Mouse (Mus musculus) liver, embryonic 14.5 days (tissue): ENCODE measurements around the gene Nrap. TPM values are rescaled to one million over a fixed set of nuclear protein-coding genes. Genes with fewer than 3 reads are reported as not detected.

Experiments
- ATAC-seq: fragments of 200-750 bp; cut with Nextera tagmentation; 2 replicates; pipeline ENCODE4 v1.8.0; 2017; ENCODE audit warnings: moderate number of reproducible peaks, mild to moderate bottlenecking, moderate library complexity; ENCODE audit not compliant: insufficient read depth
- DNase-seq, 3 experiments: peaks; one replicate each; pipeline ENCODE4 v3.0.0-alpha.2; 2012 to 2013; ENCODE audit warnings: low read depth in 3 of 3, low spot score in 3 of 3
- H3K27ac ChIP-seq: fragments of 300-500 bp; sonication (generic); 2 replicates; pipeline ENCODE4 v1.5.1; 2014; ENCODE audit warnings: moderate library complexity, mild to moderate bottlenecking, control low read depth, inconsistent platforms
- H3K27me3 ChIP-seq: fragments of 300-500 bp; sonication (generic); 2 replicates; pipeline ENCODE4 v1.6.1; 2014; ENCODE audit warnings: mild to moderate bottlenecking, low read length, moderate library complexity; ENCODE audit not compliant: control insufficient read depth, insufficient read depth
- H3K36me3 ChIP-seq: fragments of 300-500 bp; sonication (generic); replicated peaks from 2 replicates; pipeline ENCODE4 v1.6.1; 2014; ENCODE audit warnings: low read depth; ENCODE audit not compliant: control insufficient read depth, insufficient read depth
- H3K4me1 ChIP-seq, 2 experiments: fragments of 200-500 bp in 1 of 2; fragments of 300-500 bp in 1 of 2; sonication (generic) in 1 of 2; replicated peaks; 2 replicates each; pipeline ENCODE4 v1.6.1; 2012 to 2014; ENCODE audit warnings: antibody characterized with exemption in 1 of 2, inconsistent platforms in 1 of 2, low read length in 1 of 2; ENCODE audit not compliant: control insufficient read depth in 2 of 2, insufficient read depth in 2 of 2
- H3K4me2 ChIP-seq: fragments of 300-500 bp; sonication (generic); 2 replicates; pipeline ENCODE4 v1.6.1; 2014; ENCODE audit warnings: low read depth, mild to moderate bottlenecking, control low read depth, moderate library complexity
- H3K4me3 ChIP-seq, 2 experiments: fragments of 200-500 bp in 1 of 2; fragments of 300-500 bp in 1 of 2; sonication (generic) in 1 of 2; 2 replicates each; pipeline ENCODE4 v1.5.1; 2012 to 2014; ENCODE audit warnings: low read depth in 2 of 2, low read length in 2 of 2, mild to moderate bottlenecking in 2 of 2, control low read depth in 1 of 2, inconsistent platforms in 1 of 2, moderate library complexity in 1 of 2; ENCODE audit not compliant: insufficient read depth in 1 of 2
- H3K9ac ChIP-seq: fragments of 300-500 bp; sonication (generic); replicated peaks from 2 replicates; pipeline ENCODE4 v1.6.1; 2014; ENCODE audit warnings: mild to moderate bottlenecking, control low read depth, moderate library complexity
- H3K9me3 ChIP-seq: fragments of 300-500 bp; sonication (generic); 2 replicates; pipeline ENCODE4 v1.6.1; 2016; ENCODE audit warnings: low read length, mixed read lengths; ENCODE audit not compliant: control insufficient read depth
- CTCF ChIP-seq: IDR thresholded peaks from 2 replicates; pipeline ENCODE4 v1.5.1; 2016; ENCODE audit warnings: antibody characterized with exemption, low read depth, control low read depth
- EP300 ChIP-seq: IDR thresholded peaks from 2 replicates; pipeline ENCODE4 v1.6.1; 2016; ENCODE audit warnings: antibody characterized with exemption, low read depth
- WGBS: fragments of 180-500 bp; shearing (Covaris S2); extraction: QIAGEN DNeasy Blood & Tissue Kit; methylation state at CpG from one replicate; pipeline ENCODE4 v1.1.7; 2014; ENCODE audit not compliant: insufficient replicate concordance; 5-methylcytosine and 5-hydroxymethylcytosine counted together
- polyA plus RNA-seq, 2 experiments: library from polyadenylated mRNA; depleted of rRNA in 1 of 2; stranded (reverse) in 1 of 2; unstranded in 1 of 2; fragments of >200 nt; fragmentation: Nextera tagmentation in 1 of 2; extraction: Ambion mirVana in 1 of 2; gene quantifications; 2 replicates each; pipeline versions ENCODE4 v1.2.1 to v1.2.3; 2012 to 2014

The Nrap gene
- polyA plus RNA-seq, 2 experiments: 0.05 to 0.10 TPM

DNA sequence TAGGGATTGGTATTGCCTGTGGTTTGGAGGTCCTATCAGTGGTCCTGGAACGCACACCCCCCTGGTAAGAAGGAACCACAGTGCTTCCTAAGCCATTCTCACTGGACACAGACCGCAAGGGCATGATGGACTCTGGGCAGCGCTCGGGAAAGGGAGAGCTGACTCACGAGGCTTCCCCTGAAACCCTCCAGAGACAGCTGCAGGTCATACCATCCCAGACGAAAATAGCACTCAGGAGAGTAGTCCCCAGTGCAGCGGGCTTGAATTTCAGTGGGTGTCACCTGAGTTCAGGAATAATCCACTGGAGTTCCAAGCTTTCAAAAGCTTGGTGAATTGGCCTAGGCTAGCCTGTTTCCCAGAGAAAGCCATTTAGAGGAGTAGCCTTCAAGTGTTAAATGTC, 16.7 kb upstream of the Nrap start:
- Histone ChIP-seq H3K27me3 (no peaks in the 10 kb centered on the region), H3K4me2 (no peak overlapping the region), H3K36me3 (peaks cover 3% of the 10 kb centered on the region), H3K9ac (no peak overlapping the region), H3K9me3 (no peaks in the 10 kb centered on the region), H3K4me3 (no peak overlapping the region), H3K27ac (no peak overlapping the region), H3K4me1 (no peaks in the 10 kb centered on the region)
- DNase-seq: no peak
- 83% methylated on average over 7 of the region's 7 CpGs for WGBS
- TF ChIP-seq EP300 (no peak), CTCF (no peak)
- ATAC-seq: no peak

- Histone ChIP-seq H3K4me3 (no peak overlapping the region), H3K9ac (no peak overlapping the region), H3K4me2 (no peak overlapping the region), H3K9me3 (no peaks in the 10 kb centered on the region), H3K27me3 (no peaks in the 10 kb centered on the region), H3K36me3 (peaks cover 3% of the 10 kb centered on the region), H3K27ac (no peak overlapping the region), H3K4me1 (no peaks in the 10 kb centered on the region)
- DNase-seq (no peak), ATAC-seq (no peak)
- 87% methylated on average over 4 of the region's 4 CpGs for WGBS
- TF ChIP-seq EP300 (no peak), CTCF (no peak)
Measured at GRCm38 (mm10) chr19:56405824-56406223, 16.0 kb upstream of the Nrap start.

- ATAC-seq (no peak), DNase-seq (no peak)
- H3K4me1 ChIP-seq: peaks cover 9 to 11% of the 10 kb centered on the region in 2 experiments
- TF ChIP-seq CTCF (no peak), EP300 (no peak)
- no peaks in the 10 kb centered on the region for H3K27me3 ChIP-seq
- no peak overlapping the region for H3K4me2 ChIP-seq
- no peaks in the 10 kb centered on the region for H3K9me3 ChIP-seq
- no peak overlapping the region for H3K27ac ChIP-seq
- 74% methylated on average over 6 of the region's 6 CpGs for WGBS
- no peak overlapping the region for H3K9ac ChIP-seq
- H3K36me3 ChIP-seq: peaks cover 3% of the 10 kb centered on the region
- no peak overlapping the region for H3K4me3 ChIP-seq
Measured at GRCm38 (mm10) chr19:56401864-56402263, 12.0 kb upstream of the Nrap start.

DNA sequence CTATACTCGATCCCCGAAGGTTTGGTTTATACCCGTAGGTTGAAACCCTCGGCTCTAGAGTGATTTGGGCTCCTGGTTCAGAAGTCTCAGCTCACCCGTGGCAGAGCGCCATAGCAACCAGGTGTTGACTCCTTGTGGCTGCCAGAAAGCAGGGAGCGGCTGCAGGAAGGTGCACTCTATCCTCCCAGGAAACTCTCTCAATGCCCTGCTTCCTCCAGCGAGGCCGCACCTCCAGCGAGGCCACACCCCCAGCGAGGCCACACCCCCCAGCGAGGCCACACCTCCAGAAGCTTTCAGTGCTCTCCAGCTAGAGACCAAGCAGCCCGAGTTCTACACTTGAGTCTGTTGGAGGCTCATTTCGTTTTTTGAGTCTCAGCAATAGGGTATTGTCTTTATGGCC, 10.4 kb upstream of the Nrap start:
- Histone ChIP-seq H3K27ac (no peak overlapping the region), H3K9ac (0 out of 2 replicates have a peak overlapping the region, but pooled peaks have one; percentile 14), H3K4me3 (no peak overlapping the region), H3K36me3 (peaks cover 3% of the 10 kb centered on the region), H3K27me3 (no peaks in the 10 kb centered on the region), H3K9me3 (no peaks in the 10 kb centered on the region), H3K4me1 (peaks cover 14 to 24% of the 10 kb centered on the region in 2 experiments), H3K4me2 (peak overlapping the region; percentile 35)
- peak; percentile 46; the same call in 1 of the 2 replicates for ATAC-seq
- TF ChIP-seq CTCF (no peak), EP300 (no peak)
- DNase-seq: peak in 2 of 3 experiments; percentile 63 to 65
- 34% methylated on average over 14 of the region's 14 CpGs for WGBS

DNA sequence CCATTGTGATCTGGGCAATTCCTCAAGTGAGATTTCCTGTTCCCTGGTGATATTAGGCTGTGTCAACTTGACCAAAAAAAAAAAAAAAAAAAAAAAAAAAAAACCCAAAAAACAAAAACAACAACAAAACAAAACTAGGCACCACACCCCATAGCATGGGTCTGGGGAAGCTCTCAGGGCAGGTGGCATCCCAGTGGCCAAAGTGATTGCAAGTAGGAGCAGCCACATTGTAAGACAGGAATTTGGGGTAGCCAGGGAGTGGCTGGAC, 8.6 kb upstream of the Nrap start:
- DNase-seq: no peak
- TF ChIP-seq CTCF (no peak), EP300 (no peak)
- H3K27ac ChIP-seq: no peak overlapping the region
- H3K4me2 ChIP-seq: peak overlapping the region; percentile 96
- H3K36me3 ChIP-seq: no peaks in the 10 kb centered on the region
- no peaks in the 10 kb centered on the region for H3K9me3 ChIP-seq
- H3K9ac ChIP-seq: no peak overlapping the region
- no peaks in the 10 kb centered on the region for H3K27me3 ChIP-seq
- no peak overlapping the region for H3K4me3 ChIP-seq
- peaks cover 20 to 40% of the 10 kb centered on the region in 2 experiments for H3K4me1 ChIP-seq
- ATAC-seq: no peak
